Mouse (Mus musculus) splenic B cell, adult 2 months (primary cell): ENCODE data around the gene Nrbf2.

Source experiments
- DNase-seq: peaks from one replicate; pipeline ENCODE4 v3.0.0-alpha.2; 2011; ENCODE audit warnings: low read depth, low spot score
- H3K27me3 ChIP-seq: 2 replicates; pipeline ENCODE4 v1.6.1; 2012; ENCODE audit warnings: mild to moderate bottlenecking, low read length, moderate library complexity, mixed read lengths; ENCODE audit not compliant: control insufficient read depth, poor library complexity, insufficient read depth, severe bottlenecking
- H3K36me3 ChIP-seq: 2 replicates; pipeline ENCODE4 v1.6.1; 2012; ENCODE audit warnings: mild to moderate bottlenecking, low read length, moderate library complexity, mixed read lengths; ENCODE audit not compliant: control insufficient read depth, poor library complexity, insufficient read depth, severe bottlenecking

Nrbf2 gene

GRCm38 (mm10) chr10:67264852-67265251 is 20.3 kb downstream of the Nrbf2 start:
- peak; percentile 66 for DNase-seq
- peaks cover 7% of the 10 kb centered on the region; the same call in 1 of the 2 replicates for H3K36me3 ChIP-seq
- no peaks in the 10 kb centered on the region for H3K27me3 ChIP-seq

- DNase-seq: no peak
- Histone ChIP-seq H3K27me3 (no peaks in the 10 kb centered on the region), H3K36me3 (peaks cover 26% of the 10 kb centered on the region)
Measured at GRCm38 (mm10) chr10:67253115-67253514, 32.0 kb downstream of the Nrbf2 start.

- Histone ChIP-seq H3K27me3 (no peaks in the 10 kb centered on the region), H3K36me3 (peaks cover 29% of the 10 kb centered on the region)
- no peak for DNase-seq
Measured at GRCm38 (mm10) chr10:67252353-67252752, 32.8 kb downstream of the Nrbf2 start.

GRCm38 (mm10) chr10:67250846-67251245 is 34.3 kb downstream of the Nrbf2 start:
- DNase-seq: no peak
- Histone ChIP-seq H3K27me3 (no peaks in the 10 kb centered on the region), H3K36me3 (peaks cover 36% of the 10 kb centered on the region)

- Histone ChIP-seq H3K27me3 (no peaks in the 10 kb centered on the region), H3K36me3 (peaks cover 35% of the 10 kb centered on the region)
- no peak for DNase-seq
Measured at GRCm38 (mm10) chr10:67249486-67249885, 35.6 kb downstream of the Nrbf2 start.

GRCm38 (mm10) chr10:67247145-67247544 is 38.0 kb downstream of the Nrbf2 start:
- peaks cover 39% of the 10 kb centered on the region for H3K36me3 ChIP-seq
- H3K27me3 ChIP-seq: no peaks in the 10 kb centered on the region
- DNase-seq: peak; percentile 70

GRCm38 (mm10) chr10:67230439-67230838 is 54.7 kb downstream of the Nrbf2 start:
- no peak for DNase-seq
- peaks cover 31% of the 10 kb centered on the region for H3K36me3 ChIP-seq
- no peaks in the 10 kb centered on the region for H3K27me3 ChIP-seq

- no peak for DNase-seq
- Histone ChIP-seq H3K27me3 (no peaks in the 10 kb centered on the region), H3K36me3 (peaks cover 24% of the 10 kb centered on the region)
Measured at GRCm38 (mm10) chr10:67226543-67226942, 58.6 kb downstream of the Nrbf2 start.

- H3K27me3 ChIP-seq: no peaks in the 10 kb centered on the region
- peaks cover 21% of the 10 kb centered on the region for H3K36me3 ChIP-seq
- no peak for DNase-seq
Measured at GRCm38 (mm10) chr10:67226109-67226508, 59.0 kb downstream of the Nrbf2 start.

- no peaks in the 10 kb centered on the region for H3K27me3 ChIP-seq
- H3K36me3 ChIP-seq: peaks cover 18% of the 10 kb centered on the region
- DNase-seq: no peak
Measured at GRCm38 (mm10) chr10:67225528-67225927, 59.6 kb downstream of the Nrbf2 start.

GRCm38 (mm10) chr10:67223942-67224341 is 61.2 kb downstream of the Nrbf2 start:
- peaks cover 20% of the 10 kb centered on the region for H3K36me3 ChIP-seq
- no peak for DNase-seq

GRCm38 (mm10) chr10:67221284-67221683 is 63.8 kb downstream of the Nrbf2 start:
- DNase-seq: no peak
- no peaks in the 10 kb centered on the region for H3K27me3 ChIP-seq
- peaks cover 16% of the 10 kb centered on the region for H3K36me3 ChIP-seq

More at GRCm38 (mm10) chr10:67223942-67224341, 61.2 kb downstream of the Nrbf2 start:
- H3K27me3 ChIP-seq: no peaks in the 10 kb centered on the region

GRCm38 (mm10) chr10:67220251-67220650 is 64.9 kb downstream of the Nrbf2 start:
- H3K27me3 ChIP-seq: no peaks in the 10 kb centered on the region
- peaks cover 11% of the 10 kb centered on the region for H3K36me3 ChIP-seq
- no peak for DNase-seq

- H3K27me3 ChIP-seq: no peaks in the 10 kb centered on the region
- H3K36me3 ChIP-seq: peaks cover 11% of the 10 kb centered on the region
- no peak for DNase-seq
Measured at GRCm38 (mm10) chr10:67218873-67219565, 66.1 kb downstream of the Nrbf2 start.

- peak; percentile 44 for DNase-seq
- Histone ChIP-seq H3K27me3 (no peaks in the 10 kb centered on the region), H3K36me3 (peaks cover 11% of the 10 kb centered on the region)
Measured at GRCm38 (mm10) chr10:67216872-67217271, 68.2 kb downstream of the Nrbf2 start.
